Mouse (Mus musculus) liver, embryonic 14.5 days (tissue): Measurements from ENCODE around the gene 1700028P14Rik.

ENCODE experiments used
- CTCF ChIP-seq: IDR thresholded peaks from 2 replicates; pipeline ENCODE4 v1.5.1; 2016; ENCODE audit warnings: antibody characterized with exemption, low read depth, control low read depth
- EP300 ChIP-seq: IDR thresholded peaks from 2 replicates; pipeline ENCODE4 v1.6.1; 2016; ENCODE audit warnings: antibody characterized with exemption, low read depth

- TF ChIP-seq EP300 (no peak), CTCF (no peak)
Observed at GRCm38 (mm10) chr19:23518477-23518876, 134.1 kb downstream of the 1700028P14Rik start.
